Mouse (Mus musculus): ENCODE data around the gene Vps37d. TPM values are rescaled to one million over a fixed set of nuclear protein-coding genes. Genes with fewer than 3 reads are reported as not detected.
A peak's percentile ranks its signal among the peaks of the same experiment; 100 is the strongest.

The Vps37d gene
- polyA plus RNA-seq, 1 experiment from 2014 or later = 3.3 TPM

GRCm38 (mm10) chr5:135025899-135026298 is 52.2 kb downstream of the Vps37d start:
- Histone ChIP-seq H3K27me3 (replicated peaks) (no peaks in the 10 kb centered on the region), H3K9me3 (no peaks in the 10 kb centered on the region), H3K9ac (peak overlapping the region; percentile 93), H3K36me3 (no peaks in the 10 kb centered on the region), H3K4me2 (peak overlapping the region; percentile 95), H3K27ac (replicated peaks) (0 out of 2 replicates have a peak overlapping the region, but pooled peaks have one; percentile 8), H3K4me3 (peak overlapping the region; percentile 77), H3K4me1 (peaks cover 69% of the 10 kb centered on the region)
- WGBS = 41% methylated on average over 7 of the region's 7 CpGs
- no peak for ATAC-seq (ENCODE audit: extremely low read depth, insufficient number of reproducible peaks, low FRiP score, low TSS enrichment)

DNA sequence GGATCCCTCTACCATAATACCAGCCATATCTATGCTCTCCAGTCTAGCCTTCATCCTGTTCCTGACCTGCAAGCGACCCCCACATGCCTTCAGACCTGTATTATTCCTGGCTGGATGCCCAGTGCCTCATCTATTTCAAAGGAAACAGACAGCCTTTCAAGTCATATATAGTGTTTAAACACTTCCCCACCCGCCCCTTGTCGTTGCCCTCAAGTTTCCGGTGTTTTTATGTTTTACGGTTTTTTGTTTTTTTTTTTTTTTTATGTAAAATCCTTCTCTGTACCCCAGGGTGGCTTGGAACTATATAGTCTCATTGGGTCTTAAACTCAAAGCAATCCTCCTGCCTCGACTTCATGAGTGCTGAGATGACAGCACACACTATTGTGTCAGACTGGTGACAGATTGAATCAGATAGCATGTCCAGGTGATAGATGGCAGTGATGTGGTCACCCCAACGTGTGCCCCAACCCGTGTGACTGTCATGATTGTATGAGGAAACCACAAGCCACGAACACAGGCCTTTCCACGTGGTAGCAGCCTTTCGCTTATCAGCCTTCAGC is 53.3 kb downstream of the Vps37d start:
- WGBS = 29% methylated on average over 11 of the region's 11 CpGs
- Histone ChIP-seq H3K4me2 (peak overlapping the region; percentile 95), H3K9me3 (no peaks in the 10 kb centered on the region), H3K4me3 (peak overlapping the region; percentile 77), H3K27ac (replicated peaks) (peak overlapping the region; percentile 64), H3K27me3 (replicated peaks) (no peaks in the 10 kb centered on the region), H3K4me1 (peaks cover 69% of the 10 kb centered on the region), H3K9ac (peak overlapping the region; percentile 93), H3K36me3 (no peaks in the 10 kb centered on the region)
- no peak; the same call in 1 of the 2 replicates for ATAC-seq (ENCODE audit: extremely low read depth, insufficient number of reproducible peaks, low FRiP score, low TSS enrichment)

GRCm38 (mm10) chr5:135023344-135024173 is 54.5 kb downstream of the Vps37d start, which contains the start of gene Stx1a:
Stx1a (plus strand) TSS chr5:135023482.
- Histone ChIP-seq H3K4me2 (peak within 1 kb of the TSS; percentile 95), H3K36me3 (no peaks in the 10 kb centered on the region), H3K27me3 (replicated peaks) (no peaks in the 10 kb centered on the region), H3K4me1 (peaks cover 57% of the 10 kb centered on the region), H3K4me3 (peak within 1 kb of the TSS; percentile 77), H3K9me3 (no peaks in the 10 kb centered on the region), H3K27ac (replicated peaks) (peak within 1 kb of the TSS; percentile 76), H3K9ac (peak within 1 kb of the TSS; percentile 93)
- WGBS = under 1% methylated on average over 61 of the region's 61 CpGs
- peak; percentile 75; the same call in 1 of the 2 replicates for ATAC-seq (ENCODE audit: extremely low read depth, insufficient number of reproducible peaks, low FRiP score, low TSS enrichment)

Other genes starting within 250 kb of the Vps37d start
- not detected in 2 replicates for gene Tmem270, start 171.5 kb downstream of the Vps37d start, polyA plus RNA-seq (2015; fragmentation: Nextera tagmentation; extraction: Ambion mirVana)
- gene Cldn13, start 162.7 kb downstream of the Vps37d start, polyA plus RNA-seq (2015; fragmentation: Nextera tagmentation; extraction: Ambion mirVana) = 3.2 and 9.9 TPM in 2 replicates
- gene Mettl27, start 145.9 kb downstream of the Vps37d start, polyA plus RNA-seq (2015; fragmentation: Nextera tagmentation; extraction: Ambion mirVana) = 9.3 and 10.4 TPM in 2 replicates
- 1.6 and 1.7 TPM in 2 replicates for gene Cldn4, start 131.3 kb downstream of the Vps37d start, polyA plus RNA-seq (2015; fragmentation: Nextera tagmentation; extraction: Ambion mirVana)
- 6.3 and 7.0 TPM in 2 replicates for gene Cldn3, start 92.1 kb downstream of the Vps37d start, polyA plus RNA-seq (2015; fragmentation: Nextera tagmentation; extraction: Ambion mirVana)
- 59.1 and 65.8 TPM in 2 replicates for gene Abhd11, start 69.1 kb downstream of the Vps37d start, polyA plus RNA-seq (2015; fragmentation: Nextera tagmentation; extraction: Ambion mirVana)
- gene Stx1a, start 54.8 kb downstream of the Vps37d start, polyA plus RNA-seq (2015; fragmentation: Nextera tagmentation; extraction: Ambion mirVana) = 8.2 and 8.3 TPM in 2 replicates
- gene Dnajc30, start 14.1 kb downstream of the Vps37d start, polyA plus RNA-seq (2015; fragmentation: Nextera tagmentation; extraction: Ambion mirVana) = 26.4 and 28.1 TPM in 2 replicates
- gene Bud23, start 13.3 kb downstream of the Vps37d start, polyA plus RNA-seq (2015; fragmentation: Nextera tagmentation; extraction: Ambion mirVana) = 70.8 and 71.2 TPM in 2 replicates
- gene Mlxipl, start 11.6 kb upstream of the Vps37d start, polyA plus RNA-seq (2015; fragmentation: Nextera tagmentation; extraction: Ambion mirVana) = 1.2 and 1.3 TPM in 2 replicates
- gene Tbl2, start 71.4 kb upstream of the Vps37d start, polyA plus RNA-seq (2015; fragmentation: Nextera tagmentation; extraction: Ambion mirVana) = 18.0 and 18.1 TPM in 2 replicates
- gene Bcl7b, start 90.0 kb upstream of the Vps37d start, polyA plus RNA-seq (2015; fragmentation: Nextera tagmentation; extraction: Ambion mirVana) = 33.7 and 38.0 TPM in 2 replicates
- 21.9 and 24.4 TPM in 2 replicates for gene Baz1b, start 109.0 kb upstream of the Vps37d start, polyA plus RNA-seq (2015; fragmentation: Nextera tagmentation; extraction: Ambion mirVana)
- 5.4 and 6.4 TPM in 2 replicates for gene Fzd9, start 173.0 kb upstream of the Vps37d start, polyA plus RNA-seq (2015; fragmentation: Nextera tagmentation; extraction: Ambion mirVana)